Mouse (Mus musculus): ENCODE results near the gene Galnt6.

Galnt6 gene

DNA sequence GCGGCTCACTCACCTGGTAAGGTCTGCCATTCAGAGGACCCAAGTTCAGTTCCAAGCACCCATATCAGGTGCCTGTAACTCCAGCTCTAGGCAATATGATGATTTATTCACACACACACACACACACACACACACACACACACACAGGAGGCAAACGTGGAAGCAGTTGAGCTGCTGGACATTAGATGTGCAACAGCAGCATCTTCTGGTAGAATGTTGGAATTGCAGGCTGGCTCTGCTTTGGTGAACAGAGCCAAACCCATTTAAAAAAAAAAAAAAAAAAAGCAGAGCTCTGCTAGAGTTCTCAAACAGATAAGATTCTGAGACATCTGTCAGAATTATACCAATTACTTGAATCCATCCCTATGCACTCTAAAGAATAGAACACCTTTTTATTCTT lies 46.1 kb downstream of the Galnt6 start:
- peak; percentile 85 for DNase-seq (ENCODE audit: low spot score)

DNA sequence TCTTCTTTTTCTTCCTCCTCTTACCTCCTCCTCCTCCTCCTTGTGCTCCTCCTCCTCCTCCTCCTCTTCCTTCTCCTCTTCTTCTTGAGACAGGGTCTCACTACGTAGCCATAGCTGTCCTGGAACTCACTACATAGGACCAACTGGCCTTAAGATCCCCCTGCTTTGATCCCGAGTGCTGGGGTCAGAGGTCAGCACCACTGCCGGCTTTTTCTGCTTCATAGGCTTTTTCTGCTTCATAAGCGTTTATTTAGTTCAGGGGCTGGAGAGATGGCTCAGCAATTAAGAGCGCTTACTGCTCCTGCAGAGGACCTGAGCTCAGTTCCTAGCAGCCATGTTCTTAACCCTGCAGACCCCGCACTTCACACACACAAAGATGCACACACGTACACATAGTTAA lies 47.4 kb downstream of the Galnt6 start:
- no peak for DNase-seq (ENCODE audit: low spot score)

DNA sequence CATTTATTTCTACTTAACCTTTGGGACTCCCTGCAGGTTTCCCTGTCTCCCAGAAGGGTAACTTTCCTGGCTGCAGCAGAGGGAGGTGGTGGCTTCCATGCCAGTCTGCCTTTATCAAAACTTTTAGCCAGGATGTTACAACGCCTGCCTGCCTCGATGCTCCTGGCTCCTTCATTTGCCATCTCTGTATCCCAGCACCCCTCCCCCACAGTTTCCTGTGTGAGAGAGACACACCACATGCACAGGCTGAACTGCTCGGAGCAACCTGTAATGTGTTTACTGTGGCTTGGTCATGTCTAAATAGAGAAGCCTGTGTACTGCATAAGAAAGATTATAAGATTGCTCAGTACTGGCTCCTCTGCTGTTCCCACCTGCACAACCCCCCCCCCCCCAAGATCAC lies 48.8 kb downstream of the Galnt6 start:
- no peak for DNase-seq (ENCODE audit: low spot score)

DNA sequence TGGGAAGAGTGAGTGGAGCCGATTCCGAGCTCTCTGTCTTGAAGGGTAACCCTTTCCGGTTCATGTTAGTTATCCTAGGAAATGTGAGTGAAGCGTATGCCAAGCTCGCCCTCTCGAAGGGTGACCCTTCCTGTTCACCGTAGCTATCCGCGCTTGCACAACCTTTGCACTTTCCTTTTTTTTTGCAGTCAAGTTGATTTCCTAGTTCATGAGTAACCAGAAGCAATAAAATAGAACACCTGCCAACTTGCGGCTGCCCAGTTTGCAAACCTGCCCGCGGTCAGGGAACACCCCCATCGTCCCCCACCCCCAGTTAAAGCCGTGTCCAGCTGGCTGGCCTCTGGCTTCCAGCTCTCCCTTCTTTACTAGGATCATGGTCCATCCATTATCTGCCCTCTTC lies 50.2 kb downstream of the Galnt6 start:
- DNase-seq (ENCODE audit: low spot score), result peak; percentile 37

DNA sequence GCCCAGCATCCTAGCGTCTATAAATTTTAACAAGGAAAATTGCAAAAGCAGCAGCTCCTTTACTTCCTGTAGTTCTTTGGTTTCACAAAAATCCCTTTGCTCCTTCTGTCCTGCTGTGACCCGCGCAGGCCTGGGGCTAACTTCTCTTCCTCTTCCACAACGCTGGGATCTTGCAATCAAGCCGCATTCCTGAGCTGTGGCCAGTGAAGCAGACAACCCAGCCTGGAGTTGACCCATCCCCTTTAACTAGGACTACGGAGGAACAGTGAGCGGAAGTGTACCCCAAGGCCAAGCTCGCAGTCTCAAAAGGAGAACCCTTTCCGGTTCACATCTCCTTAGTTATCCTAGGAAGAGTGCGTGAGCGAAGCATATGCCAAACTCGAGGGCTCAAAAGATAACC lies 50.6 kb downstream of the Galnt6 start:
- DNase-seq (ENCODE audit: low spot score), result peak; percentile 39

DNA sequence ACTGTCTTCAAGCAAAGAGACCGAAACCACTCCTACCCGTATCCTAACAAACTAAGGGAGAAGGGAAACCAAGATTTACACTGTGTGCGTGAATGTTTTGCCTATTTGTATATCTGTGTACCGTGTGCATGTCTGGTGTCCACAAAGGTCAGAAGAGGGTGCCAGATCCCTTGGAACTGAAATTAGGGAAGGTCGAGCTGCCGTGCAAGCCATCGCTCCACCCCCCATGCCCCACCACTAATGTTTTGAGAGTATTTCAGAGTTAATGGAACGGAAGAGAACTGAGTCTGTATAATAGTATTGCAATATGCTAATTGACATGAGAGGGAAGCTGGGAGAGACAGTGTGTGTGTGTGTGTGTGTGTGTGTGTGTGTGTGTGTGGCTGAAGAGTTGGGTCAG lies 51.5 kb downstream of the Galnt6 start:
- no peak for DNase-seq (ENCODE audit: low spot score)

DNA sequence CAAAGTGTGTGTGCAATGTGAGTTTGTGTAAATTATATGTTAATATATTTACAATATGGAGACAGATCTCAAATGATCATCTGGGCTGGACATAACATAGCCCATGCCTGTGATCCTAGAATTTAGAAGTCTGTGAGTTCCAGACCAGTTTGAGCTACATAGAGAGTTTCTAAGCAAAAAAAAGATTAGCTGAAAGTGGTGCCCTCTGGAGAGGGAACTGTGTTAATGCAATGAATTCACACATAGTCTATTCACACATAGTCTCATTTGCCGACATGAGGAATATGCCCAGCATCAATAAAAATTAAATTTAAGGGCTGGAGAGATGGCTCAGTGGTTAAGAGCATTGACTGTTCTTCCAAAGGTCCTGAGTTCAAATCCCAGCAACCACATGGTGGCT lies 52.7 kb downstream of the Galnt6 start:
- DNase-seq (ENCODE audit: low spot score), result no peak

DNA sequence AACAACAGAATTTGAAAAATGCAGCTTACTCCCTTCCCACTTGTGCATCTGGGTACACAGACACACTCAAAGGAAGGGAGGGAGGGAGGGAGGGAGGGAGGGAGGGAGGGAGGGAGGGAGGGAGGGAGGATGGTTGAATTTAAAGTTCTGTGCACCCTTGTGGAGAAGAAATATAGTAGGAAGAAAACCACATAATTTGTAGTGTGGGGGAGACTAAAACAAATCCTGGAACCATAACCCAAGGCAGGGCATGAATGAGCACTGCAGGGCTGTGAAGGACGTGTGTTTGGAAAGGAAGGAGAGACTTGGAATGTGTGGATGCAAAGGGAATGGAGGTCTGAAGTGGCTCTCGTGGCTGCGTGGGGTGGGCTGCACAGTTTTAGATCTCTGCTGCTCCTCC lies 53.7 kb downstream of the Galnt6 start:
- no peak for DNase-seq (ENCODE audit: low spot score)

DNA sequence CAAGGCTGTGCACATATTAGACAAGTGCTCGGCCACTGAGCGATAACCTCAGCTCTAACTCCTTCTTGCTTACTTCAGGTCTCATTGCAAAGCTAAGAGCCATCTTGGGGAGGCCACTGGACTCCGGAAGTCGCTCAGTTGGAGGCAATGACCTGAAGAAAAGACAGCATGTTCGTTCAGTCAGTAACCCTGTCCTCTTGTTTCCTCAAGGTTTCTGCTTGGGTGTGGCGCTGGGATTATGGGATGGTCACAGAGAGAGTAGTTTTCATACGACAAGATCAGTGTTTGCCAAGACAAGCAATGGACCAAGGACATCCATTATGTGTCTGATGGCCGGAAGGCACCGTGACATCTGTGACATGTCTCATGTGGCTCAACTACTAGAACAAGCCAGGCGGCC lies 54.6 kb downstream of the Galnt6 start:
- no peak for DNase-seq (ENCODE audit: low spot score)

DNA sequence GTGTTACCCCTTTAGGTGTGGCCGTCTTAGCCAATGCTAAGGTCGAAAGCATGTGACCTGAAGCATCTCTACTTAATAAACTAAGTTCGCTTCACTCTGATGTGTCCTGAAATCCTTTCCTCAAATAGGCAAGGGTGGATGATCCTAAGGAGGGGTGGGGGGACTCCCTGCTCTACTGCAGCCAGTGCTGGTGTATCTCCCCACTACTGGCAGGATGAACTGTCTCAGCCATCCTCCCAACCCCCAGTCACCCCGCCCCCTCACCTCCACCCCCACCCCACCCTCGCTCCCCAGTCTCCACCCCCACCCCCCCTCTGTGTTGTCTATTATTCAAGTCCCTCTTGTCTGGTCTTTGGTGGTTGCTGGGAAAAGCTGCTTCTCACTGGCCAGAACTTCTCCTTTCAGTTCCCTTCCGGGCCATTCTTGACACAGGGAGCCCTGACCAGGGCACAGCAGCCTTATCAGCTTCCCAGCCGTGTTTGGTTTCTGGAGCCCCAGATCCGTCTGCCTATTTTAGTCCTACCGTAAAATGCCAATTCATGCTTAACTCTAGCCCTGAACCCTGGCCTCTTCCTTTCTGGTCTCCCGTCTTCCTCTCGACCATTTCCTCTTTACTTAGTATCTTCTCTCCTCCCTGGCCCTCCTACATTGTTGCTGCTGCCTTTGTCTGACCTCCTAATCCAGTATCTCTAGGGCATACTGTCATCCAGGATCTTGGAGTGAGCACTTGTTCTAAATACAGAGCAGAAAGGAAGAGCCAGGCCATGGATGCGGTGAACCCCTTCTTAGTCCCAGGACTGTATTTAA lies 55.4 kb downstream of the Galnt6 start:
- DNase-seq (ENCODE audit: low spot score), result no peak

DNA sequence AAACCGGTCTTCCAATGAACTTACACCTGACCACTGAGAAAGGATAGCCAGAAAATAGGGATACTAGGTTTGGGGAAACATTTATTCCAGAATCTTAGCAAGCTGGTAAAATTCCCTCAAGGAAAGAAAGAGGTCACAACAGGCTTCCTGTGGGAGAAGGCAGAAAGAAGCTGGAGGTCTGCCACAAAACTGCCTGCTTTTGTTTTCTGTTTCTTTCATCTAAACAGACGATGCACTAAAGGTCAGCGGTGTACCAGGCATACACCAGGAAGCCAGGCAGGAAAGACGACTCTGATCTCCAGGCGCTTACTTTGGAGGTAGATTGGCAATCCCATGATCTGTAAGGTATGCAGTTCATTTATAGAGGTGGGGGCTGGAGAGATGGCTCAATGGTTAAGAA lies 58.3 kb downstream of the Galnt6 start:
- DNase-seq (ENCODE audit: low spot score), result no peak

DNA sequence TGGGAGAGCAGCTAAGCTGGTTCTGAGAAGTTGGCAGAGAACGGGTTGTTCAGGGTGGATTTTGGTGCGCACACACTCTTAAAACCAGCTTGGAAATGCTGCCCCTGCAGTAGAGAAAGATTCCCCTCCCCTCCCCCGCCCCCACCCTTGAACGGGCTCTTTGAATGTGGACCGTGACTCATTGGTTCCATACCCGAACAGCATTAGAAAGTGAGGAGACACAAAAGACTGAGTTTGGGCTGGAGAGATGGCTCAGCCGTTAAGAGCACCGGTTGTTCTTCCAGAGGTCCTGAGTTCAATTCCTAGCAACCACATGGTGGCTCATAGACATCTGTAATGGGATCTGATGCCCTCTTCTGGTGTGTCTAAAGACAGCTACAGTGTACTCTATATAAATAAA lies 59.2 kb downstream of the Galnt6 start:
- no peak for DNase-seq (ENCODE audit: low spot score)

DNA sequence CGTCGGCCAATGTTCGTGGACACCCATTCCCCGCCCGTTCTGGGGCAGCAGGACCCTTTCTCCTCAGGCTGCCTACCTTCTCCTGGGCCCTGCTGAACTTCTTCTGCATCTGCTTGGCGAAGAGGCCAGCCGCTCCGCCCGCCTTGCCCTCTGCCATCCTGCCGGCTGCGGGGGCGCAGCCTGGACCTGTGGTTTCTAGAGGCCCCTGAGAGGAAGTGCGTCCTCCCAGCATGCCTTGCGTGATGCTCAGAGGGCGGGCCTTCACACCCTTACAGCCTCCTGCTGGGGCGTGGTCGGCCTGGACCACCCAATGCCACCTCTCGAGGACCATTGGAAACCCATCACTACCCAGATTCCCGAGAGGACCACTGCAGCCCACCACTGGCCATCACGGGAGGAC lies 59.8 kb downstream of the Galnt6 start, which contains the start of gene Bin2:
TSS of gene Bin2 (minus strand) at position 217 of the 400 bp plus-strand sequence.
- peak; percentile 72 for DNase-seq (ENCODE audit: low spot score)

DNA sequence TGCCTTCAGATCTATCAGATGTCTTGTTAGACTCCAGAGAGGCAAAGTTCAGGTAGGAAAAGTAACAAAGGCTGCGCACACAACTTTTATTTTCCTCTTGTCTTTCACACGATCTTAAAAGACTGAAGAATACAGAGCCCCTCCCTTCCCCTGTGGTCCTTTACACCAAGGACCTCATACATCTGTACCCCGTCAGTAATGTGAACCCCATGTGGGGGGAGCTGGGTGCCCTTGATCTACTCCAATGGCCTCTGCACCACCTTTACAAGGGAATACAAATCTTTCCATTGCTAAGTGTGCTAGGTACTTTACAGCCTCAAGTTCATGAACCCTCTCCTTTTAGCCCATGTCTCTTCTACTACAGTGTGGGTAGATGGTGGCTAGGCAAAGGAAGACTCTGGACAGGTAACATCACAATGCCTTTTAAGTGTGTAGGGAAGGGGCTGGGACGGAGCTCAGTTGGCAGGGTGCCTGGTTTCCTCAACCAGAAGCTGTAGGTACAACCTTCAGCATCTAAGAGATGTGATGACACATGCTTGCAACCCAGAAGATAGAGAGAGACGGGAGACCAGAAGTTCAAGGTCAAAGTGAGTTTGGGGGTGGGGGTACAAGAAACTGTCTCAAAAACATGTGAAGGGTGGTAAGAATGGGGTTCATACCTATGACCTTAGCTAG lies 61.2 kb downstream of the Galnt6 start:
- no peak for DNase-seq (ENCODE audit: low spot score)

DNA sequence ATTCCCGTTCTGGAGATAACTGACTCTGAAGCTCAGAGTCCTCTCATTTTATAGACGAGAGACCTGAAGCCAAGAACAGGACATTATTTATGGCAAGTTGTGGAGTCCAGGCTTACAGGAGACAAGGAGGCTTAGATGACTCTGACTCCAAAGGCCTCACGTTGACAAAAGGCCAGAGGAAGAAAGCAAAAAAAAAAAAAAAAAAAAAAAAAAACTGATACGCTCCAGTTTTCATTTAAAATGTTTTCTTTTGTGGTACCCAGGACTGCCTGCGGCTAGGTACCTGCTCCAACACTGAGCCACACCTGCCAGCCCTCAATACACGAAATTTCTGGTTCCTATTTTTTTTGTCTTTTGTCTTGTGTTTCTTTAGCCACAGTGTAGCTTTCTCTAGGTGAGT lies 61.8 kb downstream of the Galnt6 start:
- DNase-seq (ENCODE audit: low spot score), result no peak

DNA sequence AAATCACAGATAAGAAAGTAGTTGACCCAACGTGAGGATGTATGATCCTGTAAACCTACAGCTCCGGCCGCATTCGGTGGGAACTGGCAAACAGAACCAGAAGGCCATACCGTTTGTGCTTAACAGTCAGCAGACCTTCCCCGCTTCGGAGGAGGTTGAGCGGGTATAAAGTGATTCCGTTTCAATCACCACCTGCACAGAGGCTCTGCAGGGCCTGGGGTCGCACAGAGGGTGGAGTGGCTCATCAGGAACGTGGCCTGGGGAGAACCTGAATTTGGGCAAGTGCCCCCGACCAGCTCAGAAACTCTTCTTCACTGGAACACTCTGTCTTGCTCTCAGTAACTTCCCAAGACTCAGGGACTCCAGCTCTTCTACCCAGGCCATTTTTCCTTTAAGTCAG lies 62.3 kb downstream of the Galnt6 start:
- DNase-seq (ENCODE audit: low spot score), result no peak

DNA sequence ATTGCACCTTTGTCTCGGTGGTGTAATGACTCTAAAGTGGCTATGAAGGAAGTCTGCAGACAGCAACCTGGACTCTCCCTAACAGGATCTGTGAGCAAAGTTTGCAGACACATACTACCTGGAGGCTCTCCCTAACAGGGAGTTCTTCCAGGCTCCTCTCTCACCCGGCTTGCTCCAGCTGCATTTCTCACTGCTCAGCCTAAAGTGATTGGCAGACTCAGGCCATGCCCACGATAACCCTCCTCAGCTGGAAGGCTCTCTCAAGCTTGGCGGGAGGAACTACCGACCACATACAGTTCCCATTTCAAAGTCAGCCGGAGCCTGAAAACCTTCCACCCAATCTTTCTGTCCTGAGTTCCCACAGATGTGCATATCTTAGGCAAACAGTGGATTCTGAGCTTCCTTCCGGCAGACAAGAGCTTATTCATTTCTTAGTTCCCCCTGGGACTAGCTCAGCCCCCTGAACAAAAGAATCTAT lies 62.9 kb downstream of the Galnt6 start:
- peak; percentile 39 for DNase-seq (ENCODE audit: low spot score)

DNA sequence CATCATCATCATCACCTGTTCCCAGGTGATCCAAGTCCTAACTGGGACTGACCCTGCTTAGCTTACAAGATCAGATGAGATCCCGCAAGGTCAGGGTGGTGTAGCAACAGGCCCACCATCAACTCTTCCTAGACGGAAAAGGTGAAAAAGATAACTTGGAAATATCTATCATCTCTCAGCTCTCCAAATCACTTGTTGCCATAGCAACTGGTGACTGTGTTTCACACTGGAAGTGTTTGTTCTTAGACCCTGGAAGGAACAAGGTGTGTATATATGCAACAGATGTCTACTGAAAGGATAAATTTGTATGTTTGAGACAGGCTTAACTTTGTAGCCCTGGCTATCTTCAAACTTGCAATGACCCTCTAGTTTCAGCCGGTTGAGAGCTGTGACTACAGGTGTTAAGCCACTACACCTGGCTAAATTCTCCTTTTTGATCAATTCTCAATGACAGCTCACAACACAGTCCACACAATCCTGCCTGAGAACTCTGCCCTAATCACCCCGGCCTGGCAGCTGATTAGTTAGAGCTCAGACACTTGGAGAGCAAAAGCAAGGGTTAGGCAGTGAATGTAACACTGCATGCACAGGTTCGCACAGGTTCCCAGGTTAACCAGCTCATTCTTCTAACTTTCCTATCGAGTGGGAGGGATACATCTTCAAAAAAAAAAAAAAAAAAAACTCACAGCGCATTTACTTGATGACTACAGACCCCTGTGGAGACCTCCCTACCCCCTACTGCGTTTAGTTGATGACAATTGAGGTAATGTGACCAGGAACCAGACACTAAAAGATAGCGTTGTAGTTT lies 63.6 kb downstream of the Galnt6 start:
- no peak for DNase-seq (ENCODE audit: low spot score)

DNA sequence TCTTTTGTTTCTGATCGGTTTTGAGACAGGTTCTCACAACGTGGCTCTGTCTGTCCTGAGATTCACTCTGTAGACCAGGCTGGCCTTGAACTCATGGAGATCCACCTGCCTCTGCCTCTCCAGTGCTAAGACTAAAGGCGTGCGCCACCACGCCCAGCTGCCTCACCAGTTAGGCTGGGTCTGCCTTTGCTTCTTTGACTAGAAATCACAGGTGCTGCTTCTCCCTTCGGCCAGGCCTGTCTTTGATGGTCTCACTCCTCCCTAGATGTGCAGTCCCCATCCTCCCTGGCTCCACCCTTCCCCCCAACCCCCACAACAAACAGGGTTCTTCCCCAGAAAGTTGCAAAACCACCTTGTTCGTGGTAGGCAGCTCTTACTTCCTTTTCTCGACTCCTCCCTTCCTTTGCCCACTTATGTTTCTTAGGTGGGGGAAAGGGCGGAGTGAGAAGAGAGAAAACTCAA lies 64.3 kb downstream of the Galnt6 start:
- DNase-seq (ENCODE audit: low spot score), result peak; percentile 78

DNA sequence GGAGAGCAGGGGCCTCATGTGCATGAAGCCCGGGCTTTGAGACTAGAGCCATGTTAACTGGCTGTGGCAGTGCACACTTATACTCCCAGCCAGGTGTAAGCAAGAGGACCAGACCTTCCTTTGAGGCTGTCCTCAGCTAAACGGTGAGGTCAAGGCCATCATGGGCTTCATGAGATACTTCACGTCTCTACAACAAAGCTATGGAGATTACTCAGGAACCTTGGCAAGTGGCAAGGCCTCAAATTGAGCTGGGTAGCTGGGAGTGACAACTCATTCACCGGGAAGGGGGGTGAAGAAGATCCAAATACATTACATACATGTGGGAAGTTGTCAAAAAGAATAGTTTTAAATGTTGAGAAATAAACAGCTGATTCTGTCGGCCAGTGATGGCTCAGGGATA lies 68.4 kb downstream of the Galnt6 start:
- no peak for DNase-seq (ENCODE audit: low spot score)

DNA sequence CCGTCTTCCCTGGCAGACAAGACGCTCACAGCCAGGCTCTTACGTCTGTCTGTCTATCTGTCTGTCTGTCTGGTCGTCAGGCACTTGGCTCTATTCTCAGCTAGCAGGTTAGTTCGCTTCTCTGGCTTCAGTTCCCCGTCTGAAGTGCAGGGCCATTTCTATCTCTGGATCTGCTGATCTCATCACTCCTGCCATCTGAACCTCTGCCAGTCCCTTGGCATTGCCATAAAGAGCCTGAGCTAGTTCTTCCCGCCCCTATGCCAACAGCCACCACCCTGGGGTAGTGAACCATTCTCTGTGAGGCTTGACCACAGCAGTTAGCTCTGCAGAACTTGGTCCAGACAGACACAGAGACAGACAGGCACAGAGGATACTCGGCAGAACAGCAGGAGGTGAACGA lies 68.9 kb downstream of the Galnt6 start:
- no peak for DNase-seq (ENCODE audit: low spot score)

DNA sequence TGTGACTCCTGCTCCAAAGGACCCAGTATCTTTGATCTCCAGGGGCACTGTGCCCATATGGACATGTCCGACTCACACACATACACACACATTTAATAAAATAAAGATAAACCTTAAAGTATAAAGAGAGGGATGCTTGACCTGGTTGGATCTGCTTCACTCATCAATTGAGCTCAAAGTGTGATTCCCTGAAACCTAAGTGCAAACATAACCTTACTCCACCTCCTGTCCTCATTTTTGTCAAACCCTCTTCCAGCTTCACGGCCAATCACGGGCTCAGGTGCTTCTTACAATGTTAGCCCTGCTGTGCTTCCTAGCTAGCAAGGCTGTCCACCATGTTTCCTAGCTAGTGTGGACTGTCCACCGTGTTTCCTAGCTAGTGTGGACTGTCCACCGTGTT lies 74.0 kb downstream of the Galnt6 start:
- no peak for DNase-seq (ENCODE audit: low spot score)

DNA sequence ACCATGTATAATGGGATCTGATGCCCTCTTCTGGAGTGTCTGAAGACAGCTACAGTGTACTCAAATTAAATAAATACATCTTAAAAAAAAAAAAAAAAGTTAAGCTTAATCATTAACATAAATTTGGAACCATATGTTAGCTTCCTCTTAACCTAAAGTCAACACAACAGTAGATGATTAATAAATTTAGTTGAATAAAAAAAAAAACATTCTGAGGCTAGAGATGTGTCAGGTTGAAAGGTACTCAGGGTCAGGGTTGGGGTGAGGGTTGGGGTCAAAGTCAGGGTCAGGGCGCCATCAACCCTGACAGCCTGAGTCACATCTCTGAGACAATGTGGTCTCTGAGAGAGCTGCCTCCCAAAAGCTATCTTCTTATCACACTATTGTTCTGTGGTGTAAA lies 74.9 kb downstream of the Galnt6 start:
- no peak for DNase-seq (ENCODE audit: low spot score)

All from lung, postnatal 25 days (tissue).